Mouse (Mus musculus): ENCODE measurements around the gene Zfp428. TPM values are rescaled to one million over a fixed set of nuclear protein-coding genes. Genes with fewer than 3 reads are reported as not detected.

Gene Zfp428
- polyA plus RNA-seq, 1 experiment, result 71.7 TPM

DNA sequence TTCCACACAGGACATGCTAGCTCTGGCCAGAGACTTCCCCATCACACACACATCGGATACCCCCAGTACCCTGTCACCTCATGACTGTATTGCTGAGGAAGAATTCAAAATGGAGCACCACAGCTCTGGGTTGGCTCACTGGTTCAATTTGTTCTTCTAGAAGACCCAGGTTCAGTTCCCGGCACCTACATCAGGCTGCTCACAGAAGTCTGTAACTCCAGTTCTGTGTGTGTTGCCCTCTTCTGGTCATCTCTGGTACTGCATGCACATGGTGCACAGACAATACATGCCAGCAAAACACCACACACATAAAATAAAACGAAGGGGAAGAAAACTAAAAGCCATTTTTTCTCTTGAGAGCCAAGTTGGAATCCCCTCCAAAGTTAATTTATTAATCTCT is 37.7 kb upstream of the Zfp428 start:
- Histone ChIP-seq H3K4me1 (ENCODE audit: control insufficient read depth, insufficient read depth, low read length) (no peaks in the 10 kb centered on the region), H3K27ac (ENCODE audit: insufficient read depth, low read length) (no peak overlapping the region), H3K4me3 (ENCODE audit: insufficient read depth, low read length) (no peak overlapping the region)
- TF ChIP-seq CTCF (IDR thresholded peaks at IDR 0.05; ENCODE audit: extremely low read depth, insufficient read depth, low read length) (no peak), POLR2A (IDR thresholded peaks at IDR 0.05; ENCODE audit: extremely low read depth, insufficient read depth, low read length) (no peak)

GRCm38 (mm10) chr7:24470356-24470755 is 36.5 kb upstream of the Zfp428 start:
- Histone ChIP-seq H3K4me1 (ENCODE audit: control insufficient read depth, insufficient read depth, low read length) (peaks cover 1% of the 10 kb centered on the region; the same call in 1 of the 2 replicates), H3K27ac (ENCODE audit: insufficient read depth, low read length) (no peak overlapping the region), H3K4me3 (ENCODE audit: insufficient read depth, low read length) (no peak overlapping the region)
- TF ChIP-seq POLR2A (IDR thresholded peaks at IDR 0.05; ENCODE audit: extremely low read depth, insufficient read depth, low read length) (no peak), CTCF (IDR thresholded peaks at IDR 0.05; ENCODE audit: extremely low read depth, insufficient read depth, low read length) (no peak)

DNA sequence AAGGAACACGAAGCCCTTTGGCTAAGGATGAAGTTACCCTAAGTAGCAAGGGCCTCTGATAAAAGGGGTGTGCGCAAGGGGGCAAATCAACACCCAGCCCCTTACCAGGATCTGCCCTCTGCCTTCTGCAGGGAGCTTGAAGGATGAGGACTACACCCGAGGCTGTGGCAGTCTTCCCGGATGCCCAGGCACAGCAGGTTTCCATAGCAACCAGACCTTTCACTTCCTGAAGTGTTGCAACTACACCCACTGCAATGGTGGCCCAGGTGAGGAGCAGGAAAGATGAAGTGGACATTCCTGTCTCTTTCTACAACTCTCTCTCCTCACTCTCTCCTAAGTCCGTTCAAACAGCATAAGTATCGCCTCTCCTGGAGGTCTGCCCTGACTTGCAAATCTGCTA is 34.4 kb upstream of the Zfp428 start:
- peaks cover 1% of the 10 kb centered on the region; the same call in 1 of the 2 replicates for H3K4me1 ChIP-seq (ENCODE audit: control insufficient read depth, insufficient read depth, low read length)
- H3K4me3 ChIP-seq (ENCODE audit: insufficient read depth, low read length), result no peak overlapping the region
- TF ChIP-seq POLR2A (IDR thresholded peaks at IDR 0.05; ENCODE audit: extremely low read depth, insufficient read depth, low read length), result no peak
- TF ChIP-seq CTCF (IDR thresholded peaks at IDR 0.05; ENCODE audit: extremely low read depth, insufficient read depth, low read length), result no peak
- H3K27ac ChIP-seq (ENCODE audit: insufficient read depth, low read length), result no peak overlapping the region

- H3K27ac ChIP-seq (ENCODE audit: insufficient read depth, low read length), result no peak overlapping the region
- peaks cover 1% of the 10 kb centered on the region; the same call in 1 of the 2 replicates for H3K4me1 ChIP-seq (ENCODE audit: control insufficient read depth, insufficient read depth, low read length)
- no peak overlapping the region for H3K4me3 ChIP-seq (ENCODE audit: insufficient read depth, low read length)
- TF ChIP-seq CTCF (IDR thresholded peaks at IDR 0.05; ENCODE audit: extremely low read depth, insufficient read depth, low read length) (peak; percentile 61), POLR2A (IDR thresholded peaks at IDR 0.05; ENCODE audit: extremely low read depth, insufficient read depth, low read length) (no peak)
Measured at GRCm38 (mm10) chr7:24472937-24473336, 33.9 kb upstream of the Zfp428 start.

GRCm38 (mm10) chr7:24473913-24474529 is 32.8 kb upstream of the Zfp428 start:
- no peak overlapping the region for H3K4me3 ChIP-seq (ENCODE audit: insufficient read depth, low read length)
- no peak overlapping the region for H3K27ac ChIP-seq (ENCODE audit: insufficient read depth, low read length)
- TF ChIP-seq POLR2A (IDR thresholded peaks at IDR 0.05; ENCODE audit: extremely low read depth, insufficient read depth, low read length) (no peak), CTCF (IDR thresholded peaks at IDR 0.05; ENCODE audit: extremely low read depth, insufficient read depth, low read length) (peak; percentile 98)
- H3K4me1 ChIP-seq (ENCODE audit: control insufficient read depth, insufficient read depth, low read length), result peaks cover 1% of the 10 kb centered on the region; the same call in 1 of the 2 replicates

DNA sequence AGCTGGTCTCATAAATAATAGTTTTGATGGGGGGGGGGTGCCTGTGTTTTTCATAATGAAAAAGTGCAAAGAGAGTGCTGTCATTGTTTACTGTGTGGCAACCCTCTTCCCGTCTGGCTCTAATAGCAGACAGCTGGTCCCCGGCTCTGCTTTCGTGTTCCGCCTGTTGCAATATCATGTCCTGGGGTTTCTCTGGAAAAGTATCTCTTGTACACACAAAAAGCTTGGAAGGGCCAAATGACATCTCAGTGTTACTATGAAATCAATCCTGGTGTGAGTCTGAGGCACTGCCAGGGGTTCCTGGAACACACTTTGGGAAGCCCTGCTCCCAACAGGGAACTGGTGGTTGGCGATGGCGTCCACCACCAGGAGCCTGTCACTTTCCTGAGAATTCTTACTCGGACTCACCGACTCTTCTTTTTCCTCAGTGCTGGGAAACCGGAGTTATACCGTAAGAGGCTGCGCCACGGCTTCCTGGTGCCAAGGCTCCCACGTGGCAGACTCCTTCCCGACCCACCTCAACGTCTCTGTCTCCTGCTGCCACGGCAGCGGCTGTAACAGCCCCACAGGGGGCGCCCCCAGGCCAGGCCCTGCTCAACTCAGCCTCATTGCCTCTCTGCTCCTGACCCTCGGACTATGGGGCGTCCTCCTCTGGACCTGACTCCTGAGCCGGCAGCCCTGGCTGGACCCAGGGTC is 31.8 kb upstream of the Zfp428 start:
- TF ChIP-seq CTCF (IDR thresholded peaks at IDR 0.05; ENCODE audit: extremely low read depth, insufficient read depth, low read length) (no peak), POLR2A (IDR thresholded peaks at IDR 0.05; ENCODE audit: extremely low read depth, insufficient read depth, low read length) (no peak)
- Histone ChIP-seq H3K27ac (ENCODE audit: insufficient read depth, low read length) (no peak overlapping the region), H3K4me3 (ENCODE audit: insufficient read depth, low read length) (no peak overlapping the region), H3K4me1 (ENCODE audit: control insufficient read depth, insufficient read depth, low read length) (peaks cover 1% of the 10 kb centered on the region; the same call in 1 of the 2 replicates)

DNA sequence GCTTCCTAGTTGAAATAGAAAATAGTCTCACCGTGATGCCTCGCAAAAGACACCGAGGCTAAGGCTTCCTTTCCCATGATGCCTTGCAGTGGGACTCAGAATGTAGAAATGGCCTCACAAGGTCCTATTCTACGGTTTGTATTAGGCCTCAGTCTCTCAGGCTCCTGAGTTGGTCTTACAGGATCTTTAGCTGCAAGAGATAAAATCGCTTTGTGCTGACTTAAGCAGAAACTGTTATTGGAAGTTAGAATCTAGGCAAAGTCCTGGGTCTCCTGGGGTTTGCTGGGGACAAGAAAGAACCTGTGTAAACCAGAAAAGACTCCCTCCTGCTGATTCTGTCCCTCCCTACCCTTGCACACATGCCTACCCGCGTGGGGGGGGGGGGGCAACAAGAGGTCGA is 30.5 kb upstream of the Zfp428 start:
- no peak for TF ChIP-seq POLR2A (IDR thresholded peaks at IDR 0.05; ENCODE audit: extremely low read depth, insufficient read depth, low read length)
- no peak for TF ChIP-seq CTCF (IDR thresholded peaks at IDR 0.05; ENCODE audit: extremely low read depth, insufficient read depth, low read length)
- Histone ChIP-seq H3K27ac (ENCODE audit: insufficient read depth, low read length) (no peak overlapping the region), H3K4me1 (ENCODE audit: control insufficient read depth, insufficient read depth, low read length) (peaks cover 1% of the 10 kb centered on the region; the same call in 1 of the 2 replicates), H3K4me3 (ENCODE audit: insufficient read depth, low read length) (no peak overlapping the region)

GRCm38 (mm10) chr7:24476856-24477255 is 29.9 kb upstream of the Zfp428 start:
- TF ChIP-seq POLR2A (IDR thresholded peaks at IDR 0.05; ENCODE audit: extremely low read depth, insufficient read depth, low read length) (no peak), CTCF (IDR thresholded peaks at IDR 0.05; ENCODE audit: extremely low read depth, insufficient read depth, low read length) (no peak)
- no peak overlapping the region for H3K4me3 ChIP-seq (ENCODE audit: insufficient read depth, low read length)
- H3K4me1 ChIP-seq (ENCODE audit: control insufficient read depth, insufficient read depth, low read length), result peaks cover 1% of the 10 kb centered on the region; the same call in 1 of the 2 replicates
- H3K27ac ChIP-seq (ENCODE audit: insufficient read depth, low read length), result no peak overlapping the region

GRCm38 (mm10) chr7:24478911-24479310 is 27.9 kb upstream of the Zfp428 start:
- Histone ChIP-seq H3K4me3 (ENCODE audit: insufficient read depth, low read length) (no peak overlapping the region), H3K27ac (ENCODE audit: insufficient read depth, low read length) (no peak overlapping the region), H3K4me1 (ENCODE audit: control insufficient read depth, insufficient read depth, low read length) (peaks cover 1% of the 10 kb centered on the region; the same call in 1 of the 2 replicates)
- TF ChIP-seq CTCF (IDR thresholded peaks at IDR 0.05; ENCODE audit: extremely low read depth, insufficient read depth, low read length), result no peak

DNA sequence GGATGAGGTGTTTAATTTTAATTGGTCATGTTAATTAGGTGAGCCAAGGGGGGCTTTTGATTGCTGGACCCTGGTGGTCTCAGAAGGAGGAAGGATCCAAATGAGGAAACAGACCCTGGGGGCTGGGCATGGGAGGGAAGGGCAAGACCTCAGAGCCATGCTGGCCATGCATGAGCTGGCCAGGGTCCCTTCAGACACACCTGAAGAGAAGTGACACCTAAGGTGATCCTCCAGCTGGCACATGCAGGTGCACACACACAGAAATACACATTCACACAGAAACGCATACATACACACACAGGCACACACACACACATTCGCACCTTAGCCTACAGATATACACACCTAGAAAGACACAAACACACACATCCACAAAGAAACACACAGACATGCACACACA is 27.1 kb upstream of the Zfp428 start:
- H3K4me1 ChIP-seq (ENCODE audit: control insufficient read depth, insufficient read depth, low read length), result peaks cover 1% of the 10 kb centered on the region; the same call in 1 of the 2 replicates
- TF ChIP-seq CTCF (IDR thresholded peaks at IDR 0.05; ENCODE audit: extremely low read depth, insufficient read depth, low read length), result no peak
- TF ChIP-seq POLR2A (IDR thresholded peaks at IDR 0.05; ENCODE audit: extremely low read depth, insufficient read depth, low read length), result no peak
- no peak overlapping the region for H3K4me3 ChIP-seq (ENCODE audit: insufficient read depth, low read length)
- no peak overlapping the region for H3K27ac ChIP-seq (ENCODE audit: insufficient read depth, low read length)

Data from cortical plate, adult 2 months (tissue).